Mouse (Mus musculus) spleen, adult 2 months (tissue): Measurements from ENCODE around the gene Shank1. TPM values are rescaled to one million over a fixed set of nuclear protein-coding genes. Genes with fewer than 3 reads are reported as not detected.

Experiments
- DNase-seq, 2 experiments: peaks; one replicate each; pipeline versions ENCODE4 v3.0.0 to v3.0.0-alpha.2; 2012 to 2021; ENCODE audit warnings: low spot score in 2 of 2, low read depth in 1 of 2
- H3K27ac ChIP-seq: fragments of 200-500 bp; 2 replicates; pipeline ENCODE4 v1.5.1; 2012; ENCODE audit warnings: low read length, inconsistent platforms; ENCODE audit not compliant: insufficient read depth
- H3K27me3 ChIP-seq: fragments of 200-500 bp; 2 replicates; pipeline ENCODE4 v1.6.1; 2012; ENCODE audit warnings: mild to moderate bottlenecking, moderate library complexity, low read length, inconsistent platforms; ENCODE audit not compliant: control insufficient read depth, insufficient read depth
- H3K36me3 ChIP-seq: fragments of 200-500 bp; 2 replicates; pipeline ENCODE4 v1.6.1; 2012; ENCODE audit warnings: mild to moderate bottlenecking, low read length, inconsistent platforms; ENCODE audit not compliant: control insufficient read depth, insufficient read depth
- H3K4me1 ChIP-seq: fragments of 200-500 bp; 2 replicates; pipeline ENCODE4 v1.6.1; 2011; ENCODE audit warnings: inconsistent platforms; ENCODE audit not compliant: control insufficient read depth, insufficient read depth, insufficient read length
- H3K4me3 ChIP-seq: fragments of 200-500 bp; 2 replicates; pipeline ENCODE4 v1.5.1; 2011; ENCODE audit warnings: mild to moderate bottlenecking, inconsistent platforms; ENCODE audit not compliant: insufficient read depth, insufficient read length; ENCODE audit errors: extremely low read depth
- CTCF ChIP-seq: fragments of 200-500 bp; IDR thresholded peaks from 2 replicates; pipeline ENCODE4 v1.5.1; 2011; ENCODE audit warnings: mild to moderate bottlenecking, inconsistent platforms; ENCODE audit not compliant: insufficient read depth, insufficient read length, insufficient replicate concordance; ENCODE audit errors: extremely low read depth
- POLR2A ChIP-seq: fragments of 200-500 bp; IDR thresholded peaks from 2 replicates; pipeline ENCODE4 v1.6.1; 2011; ENCODE audit warnings: low read depth, low read length, inconsistent platforms
- WGBS: fragments of 180-500 bp; shearing (Covaris S2); methylation state at CpG from one replicate; pipeline ENCODE4 v1.1.7; 2018; 5-methylcytosine and 5-hydroxymethylcytosine counted together
- polyA plus RNA-seq: library from polyadenylated mRNA; depleted of rRNA; stranded (reverse); fragments of >200 nt; gene quantifications from 2 replicates; pipeline ENCODE4 v1.2.3, GENCODE M21; 2012; rRNA removed

Gene Shank1
- 4.5 and 4.8 TPM in 2 replicates for polyA plus RNA-seq

- H3K27me3 ChIP-seq = peaks cover 6% of the 10 kb centered on the region; the same call in 1 of the 2 replicates
- H3K4me1 ChIP-seq = peaks cover 29% of the 10 kb centered on the region
- TF ChIP-seq CTCF = no peak
- peak within 1 kb of the TSS; percentile 55; the same call in 1 of the 2 replicates for H3K4me3 ChIP-seq
- WGBS = 38% methylated on average over 9 of the region's 22 CpGs
- H3K27ac ChIP-seq = no peak within 1 kb of the TSS; the same call in 1 of the 2 replicates
- no peak for DNase-seq
- no peaks in the 10 kb centered on the region for H3K36me3 ChIP-seq
Measured at GRCm38 (mm10) chr7:44309475-44310284, at the start of gene Shank1. Gene Shank1 (plus strand): TSS chr7:44310253.

GRCm38 (mm10) chr7:44260410-44260809 is 49.6 kb upstream of the Shank1 start:
- no peak overlapping the region for H3K27ac ChIP-seq
- DNase-seq = no peak
- H3K36me3 ChIP-seq = no peaks in the 10 kb centered on the region
- no peak overlapping the region for H3K4me3 ChIP-seq
- H3K4me1 ChIP-seq = no peaks in the 10 kb centered on the region
- H3K27me3 ChIP-seq = no peaks in the 10 kb centered on the region
- 84% methylated on average over 6 of the region's 6 CpGs for WGBS
- TF ChIP-seq CTCF = no peak
- no peak for TF ChIP-seq POLR2A

GRCm38 (mm10) chr7:44261147-44261546 is 48.9 kb upstream of the Shank1 start, which contains the start of gene Gm15517:
Gene Gm15517 (plus strand): TSS chr7:44261447.
- no peak for DNase-seq
- H3K4me1 ChIP-seq = no peaks in the 10 kb centered on the region
- H3K27ac ChIP-seq = no peak within 1 kb of the TSS
- 44% methylated on average over 5 of the region's 5 CpGs for WGBS
- TF ChIP-seq POLR2A = no peak
- H3K4me3 ChIP-seq = no peak within 1 kb of the TSS
- H3K27me3 ChIP-seq = no peaks in the 10 kb centered on the region
- no peaks in the 10 kb centered on the region for H3K36me3 ChIP-seq

GRCm38 (mm10) chr7:44262791-44263643 is 47.0 kb upstream of the Shank1 start:
- TF ChIP-seq CTCF = peak; percentile 85; the same call in 1 of the 2 replicates
- TF ChIP-seq POLR2A = no peak
- WGBS = 2% methylated on average over 34 of the region's 34 CpGs
- H3K36me3 ChIP-seq = no peaks in the 10 kb centered on the region
- peak; percentile 78 to 92 for DNase-seq
- H3K4me3 ChIP-seq = no peak overlapping the region; the same call in 1 of the 2 replicates
- no peaks in the 10 kb centered on the region for H3K27me3 ChIP-seq
- no peak overlapping the region for H3K27ac ChIP-seq
- H3K4me1 ChIP-seq = no peaks in the 10 kb centered on the region

- H3K4me1 ChIP-seq = no peaks in the 10 kb centered on the region
- 87% methylated on average over 11 of the region's 11 CpGs for WGBS
- TF ChIP-seq POLR2A = no peak
- no peak for TF ChIP-seq CTCF
Measured at GRCm38 (mm10) chr7:44268117-44268516, 41.9 kb upstream of the Shank1 start.

GRCm38 (mm10) chr7:44269397-44269796 is 40.7 kb upstream of the Shank1 start:
- WGBS = 49% methylated on average over 2 of the region's 2 CpGs
- Histone ChIP-seq H3K4me1 (no peaks in the 10 kb centered on the region), H3K27me3 (no peaks in the 10 kb centered on the region), H3K4me3 (no peak overlapping the region), H3K27ac (no peak overlapping the region), H3K36me3 (no peaks in the 10 kb centered on the region)
- DNase-seq = no peak
- TF ChIP-seq POLR2A (no peak), CTCF (no peak)

More at GRCm38 (mm10) chr7:44268117-44268516, 41.9 kb upstream of the Shank1 start:
- Histone ChIP-seq H3K4me3 (no peak overlapping the region), H3K36me3 (no peaks in the 10 kb centered on the region), H3K27me3 (no peaks in the 10 kb centered on the region), H3K27ac (no peak overlapping the region)
- DNase-seq = no peak
